Mouse (Mus musculus): ENCODE data around the gene Inpp5a. TPM values are rescaled to one million over a fixed set of nuclear protein-coding genes. Genes with fewer than 3 reads are reported as not detected.

The Inpp5a gene
- polyA plus RNA-seq (2014; fragmentation: Nextera tagmentation; extraction: Ambion mirVana) = 69.8 and 74.4 TPM in 2 replicates

DNA sequence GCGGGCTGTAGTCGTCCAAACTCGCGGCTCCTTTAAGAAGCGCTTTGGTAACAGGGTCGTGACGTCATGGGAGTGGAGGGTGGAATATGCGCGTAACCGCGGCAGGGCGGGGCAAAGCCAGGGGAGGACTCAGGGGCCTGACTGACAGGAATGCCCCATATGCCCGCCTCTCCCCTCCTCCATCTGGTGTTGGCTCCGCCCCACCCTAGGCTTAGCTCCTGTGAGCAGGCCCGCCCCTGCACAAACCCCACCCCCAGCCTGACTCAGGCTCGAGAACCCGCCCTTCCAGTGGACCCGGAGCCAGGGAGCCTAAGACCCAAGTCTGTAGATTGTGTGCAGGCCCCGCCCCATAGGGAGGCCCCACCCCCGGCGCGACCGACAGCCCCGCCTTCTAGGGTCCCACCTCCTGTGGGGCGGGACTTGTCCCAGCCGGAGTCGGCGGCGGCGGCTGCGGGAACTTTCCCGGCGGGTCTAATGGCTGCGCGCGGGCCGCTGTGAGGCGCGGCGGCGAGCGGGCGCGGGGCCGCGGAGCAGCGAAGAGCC, at the start of gene Inpp5a:
Gene Inpp5a (plus strand): TSS at position 440 of the 543 bp plus-strand sequence.
- under 1% methylated on average over 47 of the region's 47 CpGs for WGBS (ENCODE audit: insufficient replicate concordance)
- peak within 1 kb of the TSS; percentile 82 for H3K27ac ChIP-seq (ENCODE audit: low read depth, low read length)
- H3K4me1 ChIP-seq (ENCODE audit: control insufficient read depth, insufficient read depth, low read length) = peaks cover 35% of the 10 kb centered on the region

GRCm38 (mm10) chr7:139339184-139339583, 49.7 kb upstream of the Inpp5a start:
- H3K4me2 ChIP-seq = no peak overlapping the region
- no peaks in the 10 kb centered on the region for H3K9me3 ChIP-seq (replicated peaks; ENCODE audit: control insufficient read depth, low read length)
- peaks cover 7% of the 10 kb centered on the region; the same call in 1 of the 2 replicates for H3K4me1 ChIP-seq (ENCODE audit: control insufficient read depth, insufficient read depth, low read length)
- ATAC-seq (replicated peaks; ENCODE audit: insufficient number of reproducible peaks, low FRiP score, low TSS enrichment) = no peak
- H3K9ac ChIP-seq (ENCODE audit: low read depth, low read length) = 0 out of 2 replicates have a peak overlapping the region, but pooled peaks have one; percentile 16
- H3K27me3 ChIP-seq (ENCODE audit: control insufficient read depth, insufficient read depth, low read length) = no peaks in the 10 kb centered on the region
- H3K4me3 ChIP-seq (ENCODE audit: low read depth, low read length) = no peak overlapping the region
- WGBS (ENCODE audit: insufficient replicate concordance) = 64% methylated on average over 3 of the region's 3 CpGs
- H3K27ac ChIP-seq (ENCODE audit: low read depth, low read length) = peak overlapping the region; percentile 66; the same call in 1 of the 2 replicates
- H3K36me3 ChIP-seq (ENCODE audit: control insufficient read depth, insufficient read depth, low read length) = no peaks in the 10 kb centered on the region

More for the DNA sequence above, at the start of gene Inpp5a:
- Histone ChIP-seq H3K9me3 (replicated peaks; ENCODE audit: control insufficient read depth, low read length) (no peaks in the 10 kb centered on the region), H3K4me2 (peak within 1 kb of the TSS; percentile 79), H3K9ac (ENCODE audit: low read depth, low read length) (peak within 1 kb of the TSS; percentile 97), H3K36me3 (ENCODE audit: control insufficient read depth, insufficient read depth, low read length) (no peaks in the 10 kb centered on the region), H3K27me3 (ENCODE audit: control insufficient read depth, insufficient read depth, low read length) (no peaks in the 10 kb centered on the region), H3K4me3 (ENCODE audit: low read depth, low read length) (peak within 1 kb of the TSS; percentile 93)
- ATAC-seq (replicated peaks; ENCODE audit: insufficient number of reproducible peaks, low FRiP score, low TSS enrichment) = peak; percentile 98

DNA sequence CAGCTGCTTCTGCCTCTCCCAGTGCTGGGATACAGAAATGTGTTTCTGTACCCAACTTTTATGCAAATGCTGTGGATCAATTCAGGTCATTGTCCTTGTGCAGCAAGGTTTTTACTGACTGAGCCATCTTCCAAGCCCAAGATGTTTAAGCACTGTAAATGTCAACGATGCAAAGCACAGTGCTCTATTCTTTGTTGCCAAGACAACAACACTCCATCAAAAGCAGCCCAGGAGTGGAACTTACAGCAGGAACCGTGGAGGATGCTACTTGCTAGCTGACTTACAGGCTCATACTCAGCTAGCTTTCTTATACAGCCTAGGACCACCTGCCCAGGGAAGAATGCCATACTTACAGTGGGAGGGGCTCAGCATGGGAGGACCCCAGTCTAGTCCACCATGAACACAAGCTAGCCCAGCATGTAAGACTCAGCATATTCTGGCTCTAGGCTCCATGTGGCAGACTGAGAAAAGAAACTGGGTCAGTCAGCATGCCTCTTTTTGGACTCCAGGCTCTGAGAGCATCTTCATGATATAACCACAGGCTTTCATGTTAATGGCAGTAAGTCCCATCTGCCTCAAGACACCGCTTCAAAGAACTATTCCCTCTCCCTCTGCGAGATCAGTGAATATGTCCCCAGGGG, 47.8 kb upstream of the Inpp5a start:
- Histone ChIP-seq H3K4me2 (no peak overlapping the region), H3K9ac (ENCODE audit: low read depth, low read length) (no peak overlapping the region), H3K9me3 (replicated peaks; ENCODE audit: control insufficient read depth, low read length) (no peaks in the 10 kb centered on the region), H3K4me3 (ENCODE audit: low read depth, low read length) (no peak overlapping the region), H3K36me3 (ENCODE audit: control insufficient read depth, insufficient read depth, low read length) (no peaks in the 10 kb centered on the region), H3K27ac (ENCODE audit: low read depth, low read length) (no peak overlapping the region), H3K27me3 (ENCODE audit: control insufficient read depth, insufficient read depth, low read length) (no peaks in the 10 kb centered on the region; the same call in 1 of the 2 replicates), H3K4me1 (ENCODE audit: control insufficient read depth, insufficient read depth, low read length) (peaks cover 7% of the 10 kb centered on the region; the same call in 1 of the 2 replicates)
- WGBS (ENCODE audit: insufficient replicate concordance) = 77% methylated on average over 4 of the region's 4 CpGs
- no peak for ATAC-seq (replicated peaks; ENCODE audit: insufficient number of reproducible peaks, low FRiP score, low TSS enrichment)

- Histone ChIP-seq H3K9ac (ENCODE audit: low read depth, low read length) (no peak overlapping the region), H3K4me3 (ENCODE audit: low read depth, low read length) (no peak overlapping the region), H3K27ac (ENCODE audit: low read depth, low read length) (no peak overlapping the region), H3K4me1 (ENCODE audit: control insufficient read depth, insufficient read depth, low read length) (peaks cover 7% of the 10 kb centered on the region; the same call in 1 of the 2 replicates), H3K36me3 (ENCODE audit: control insufficient read depth, insufficient read depth, low read length) (no peaks in the 10 kb centered on the region), H3K9me3 (replicated peaks; ENCODE audit: control insufficient read depth, low read length) (no peaks in the 10 kb centered on the region), H3K4me2 (no peak overlapping the region), H3K27me3 (ENCODE audit: control insufficient read depth, insufficient read depth, low read length) (no peaks in the 10 kb centered on the region; the same call in 1 of the 2 replicates)
- WGBS (ENCODE audit: insufficient replicate concordance) = 77% methylated on average over 5 of the region's 5 CpGs
- no peak for ATAC-seq (replicated peaks; ENCODE audit: insufficient number of reproducible peaks, low FRiP score, low TSS enrichment)
These were observed 46.1 kb upstream of the Inpp5a start for GRCm38 (mm10) chr7:139342809-139343208.

DNA sequence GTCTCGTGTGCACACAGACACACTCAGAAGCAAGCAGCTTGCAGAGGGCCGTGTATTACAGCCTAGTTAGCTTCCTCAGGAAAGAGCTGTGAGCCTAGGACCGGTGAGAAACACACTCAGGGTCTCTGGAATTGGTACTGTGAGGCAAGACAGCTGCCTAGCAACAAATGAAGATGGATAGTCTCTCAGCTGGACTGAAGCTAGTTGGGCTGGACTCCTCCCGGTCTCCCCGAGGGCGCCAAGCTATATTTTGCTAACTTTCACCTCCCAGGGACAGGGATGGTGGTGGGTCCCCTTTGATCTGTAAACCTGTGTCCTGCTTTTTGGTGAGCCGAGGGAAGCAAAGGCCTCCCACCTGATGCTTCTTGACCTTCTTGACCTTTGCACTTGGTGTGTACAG, 41.9 kb upstream of the Inpp5a start:
- Histone ChIP-seq H3K27ac (ENCODE audit: low read depth, low read length) (no peak overlapping the region), H3K36me3 (ENCODE audit: control insufficient read depth, insufficient read depth, low read length) (no peaks in the 10 kb centered on the region), H3K9me3 (replicated peaks; ENCODE audit: control insufficient read depth, low read length) (no peaks in the 10 kb centered on the region), H3K27me3 (ENCODE audit: control insufficient read depth, insufficient read depth, low read length) (no peaks in the 10 kb centered on the region; the same call in 1 of the 2 replicates), H3K4me2 (no peak overlapping the region), H3K9ac (ENCODE audit: low read depth, low read length) (no peak overlapping the region), H3K4me3 (ENCODE audit: low read depth, low read length) (no peak overlapping the region), H3K4me1 (ENCODE audit: control insufficient read depth, insufficient read depth, low read length) (no peaks in the 10 kb centered on the region)
- ATAC-seq (replicated peaks; ENCODE audit: insufficient number of reproducible peaks, low FRiP score, low TSS enrichment) = no peak
- WGBS (ENCODE audit: insufficient replicate concordance) = 56% methylated on average over 7 of the region's 7 CpGs

- Histone ChIP-seq H3K9me3 (replicated peaks; ENCODE audit: control insufficient read depth, low read length) (no peaks in the 10 kb centered on the region), H3K4me1 (ENCODE audit: control insufficient read depth, insufficient read depth, low read length) (no peaks in the 10 kb centered on the region), H3K9ac (ENCODE audit: low read depth, low read length) (no peak overlapping the region), H3K27me3 (ENCODE audit: control insufficient read depth, insufficient read depth, low read length) (no peaks in the 10 kb centered on the region), H3K27ac (ENCODE audit: low read depth, low read length) (no peak overlapping the region), H3K4me3 (ENCODE audit: low read depth, low read length) (no peak overlapping the region), H3K4me2 (no peak overlapping the region), H3K36me3 (ENCODE audit: control insufficient read depth, insufficient read depth, low read length) (no peaks in the 10 kb centered on the region)
- no peak for ATAC-seq (replicated peaks; ENCODE audit: insufficient number of reproducible peaks, low FRiP score, low TSS enrichment)
- WGBS (ENCODE audit: insufficient replicate concordance) = 46% methylated on average over 3 of the region's 3 CpGs
These were observed 38.3 kb upstream of the Inpp5a start for GRCm38 (mm10) chr7:139350606-139351005.

GRCm38 (mm10) chr7:139354370-139355139, 34.4 kb upstream of the Inpp5a start:
- Histone ChIP-seq H3K27me3 (ENCODE audit: control insufficient read depth, insufficient read depth, low read length) (no peaks in the 10 kb centered on the region), H3K4me2 (no peak overlapping the region), H3K27ac (ENCODE audit: low read depth, low read length) (no peak overlapping the region), H3K4me3 (ENCODE audit: low read depth, low read length) (no peak overlapping the region), H3K36me3 (ENCODE audit: control insufficient read depth, insufficient read depth, low read length) (no peaks in the 10 kb centered on the region), H3K9ac (ENCODE audit: low read depth, low read length) (no peak overlapping the region), H3K9me3 (replicated peaks; ENCODE audit: control insufficient read depth, low read length) (no peaks in the 10 kb centered on the region), H3K4me1 (ENCODE audit: control insufficient read depth, insufficient read depth, low read length) (peaks cover under 1% of the 10 kb centered on the region; the same call in 1 of the 2 replicates)
- 79% methylated on average over 4 of the region's 4 CpGs for WGBS (ENCODE audit: insufficient replicate concordance)
- no peak for ATAC-seq (replicated peaks; ENCODE audit: insufficient number of reproducible peaks, low FRiP score, low TSS enrichment)

- peaks cover 9% of the 10 kb centered on the region; the same call in 1 of the 2 replicates for H3K4me1 ChIP-seq (ENCODE audit: control insufficient read depth, insufficient read depth, low read length)
- no peak overlapping the region for H3K27ac ChIP-seq (ENCODE audit: low read depth, low read length)
- no peak overlapping the region for H3K4me2 ChIP-seq
- H3K27me3 ChIP-seq (ENCODE audit: control insufficient read depth, insufficient read depth, low read length) = no peaks in the 10 kb centered on the region
- H3K9me3 ChIP-seq (replicated peaks; ENCODE audit: control insufficient read depth, low read length) = no peaks in the 10 kb centered on the region
- no peak for ATAC-seq (replicated peaks; ENCODE audit: insufficient number of reproducible peaks, low FRiP score, low TSS enrichment)
- 80% methylated on average over 2 of the region's 2 CpGs for WGBS (ENCODE audit: insufficient replicate concordance)
- H3K36me3 ChIP-seq (ENCODE audit: control insufficient read depth, insufficient read depth, low read length) = no peaks in the 10 kb centered on the region
- no peak overlapping the region for H3K4me3 ChIP-seq (ENCODE audit: low read depth, low read length)
- H3K9ac ChIP-seq (ENCODE audit: low read depth, low read length) = no peak overlapping the region
These were observed 31.9 kb upstream of the Inpp5a start for GRCm38 (mm10) chr7:139357043-139357442.
